Mouse (Mus musculus): ENCODE results near the gene Ccdc43. TPM values are rescaled to one million over a fixed set of nuclear protein-coding genes. Genes with fewer than 3 reads are reported as not detected.

Gene Ccdc43
- polyA plus RNA-seq, 1 experiment = 23.9 TPM

DNA sequence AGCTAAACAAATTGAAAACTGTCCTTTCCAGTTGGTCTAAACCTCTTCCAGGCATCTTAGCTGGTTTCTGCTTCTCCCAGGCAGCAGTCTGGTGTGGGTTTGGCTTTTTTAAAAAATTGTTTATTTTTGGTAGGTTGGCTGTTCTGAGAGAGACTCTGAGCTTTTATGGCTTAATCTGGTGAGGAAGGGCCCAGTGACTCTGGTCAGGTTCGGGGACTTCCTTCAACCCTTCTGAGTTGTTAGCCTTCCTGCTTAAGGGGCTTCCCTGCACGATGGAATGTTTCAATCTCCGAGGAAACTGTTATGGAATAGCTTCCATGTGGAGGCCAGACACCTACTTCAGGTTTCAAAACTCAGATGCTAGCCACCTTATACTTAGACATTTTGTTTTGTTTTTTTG lies 34.2 kb downstream of the Ccdc43 start, which contains the start of gene Meioc:
Gene Meioc (plus strand): TSS at position 301 of the 400 bp plus-strand sequence.
- no peak for DNase-seq (ENCODE audit: low read depth)
- TF ChIP-seq CTCF (IDR thresholded peaks at IDR 0.05; ENCODE audit: borderline replicate concordance, extremely low read depth, insufficient read depth, insufficient read length) = no peak

DNA sequence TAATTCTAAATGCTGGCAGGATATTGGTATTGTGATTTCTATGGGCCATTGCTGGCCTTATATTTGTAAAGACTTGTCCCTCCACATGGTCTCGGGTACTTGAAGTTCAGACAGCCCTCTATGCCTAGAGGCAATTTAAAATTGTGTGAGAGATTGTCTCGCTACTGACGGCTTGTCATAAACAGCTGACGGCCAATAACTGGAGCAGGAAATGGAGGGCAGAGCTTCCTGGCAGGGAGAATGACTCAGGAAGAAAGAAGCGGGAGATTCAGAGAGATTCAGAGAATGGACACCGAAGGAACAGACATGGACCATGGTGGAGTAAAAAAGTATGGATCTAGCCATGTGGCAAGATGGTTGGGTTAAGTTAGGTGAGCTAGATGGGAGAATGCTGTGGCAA lies 40.7 kb downstream of the Ccdc43 start:
- DNase-seq (ENCODE audit: low read depth) = no peak
- TF ChIP-seq CTCF (IDR thresholded peaks at IDR 0.05; ENCODE audit: borderline replicate concordance, extremely low read depth, insufficient read depth, insufficient read length) (no peak), POLR2A (IDR thresholded peaks at IDR 0.05; ENCODE audit: borderline replicate concordance, extremely low read depth, insufficient read depth, insufficient read length, poor library complexity, severe bottlenecking) (no peak)

DNA sequence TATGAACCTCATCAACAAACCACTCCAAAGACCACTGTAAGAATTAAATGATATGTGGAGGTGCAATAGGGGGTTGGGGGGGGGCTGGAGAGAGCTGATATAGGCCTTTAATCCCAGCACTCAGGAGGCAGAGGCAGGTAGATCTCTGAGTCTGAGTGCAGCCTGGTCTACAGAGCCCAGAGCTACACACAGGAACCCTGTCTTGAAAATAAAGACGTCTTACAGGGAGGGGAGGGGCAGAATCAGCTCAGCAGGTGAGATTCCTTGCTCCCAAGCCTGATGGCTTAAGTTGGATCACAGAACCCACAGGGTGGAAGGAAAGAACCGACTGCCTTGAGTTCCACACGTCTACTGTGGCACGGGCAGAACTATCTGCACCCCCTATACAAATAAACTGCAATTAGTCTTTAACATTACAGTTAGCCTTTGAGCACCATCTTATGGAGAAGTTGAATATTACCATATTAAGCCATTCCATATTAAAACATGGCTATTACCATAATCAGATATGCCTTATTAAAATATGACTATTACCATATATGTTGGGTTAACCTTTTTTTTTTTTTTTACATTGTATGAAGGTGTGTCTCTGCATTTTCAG lies 41.2 kb downstream of the Ccdc43 start:
- TF ChIP-seq POLR2A (IDR thresholded peaks at IDR 0.05; ENCODE audit: borderline replicate concordance, extremely low read depth, insufficient read depth, insufficient read length, poor library complexity, severe bottlenecking) = no peak
- TF ChIP-seq CTCF (IDR thresholded peaks at IDR 0.05; ENCODE audit: borderline replicate concordance, extremely low read depth, insufficient read depth, insufficient read length) = no peak; the same call in 1 of the 2 replicates
- DNase-seq (ENCODE audit: low read depth) = peak; percentile 54

DNA sequence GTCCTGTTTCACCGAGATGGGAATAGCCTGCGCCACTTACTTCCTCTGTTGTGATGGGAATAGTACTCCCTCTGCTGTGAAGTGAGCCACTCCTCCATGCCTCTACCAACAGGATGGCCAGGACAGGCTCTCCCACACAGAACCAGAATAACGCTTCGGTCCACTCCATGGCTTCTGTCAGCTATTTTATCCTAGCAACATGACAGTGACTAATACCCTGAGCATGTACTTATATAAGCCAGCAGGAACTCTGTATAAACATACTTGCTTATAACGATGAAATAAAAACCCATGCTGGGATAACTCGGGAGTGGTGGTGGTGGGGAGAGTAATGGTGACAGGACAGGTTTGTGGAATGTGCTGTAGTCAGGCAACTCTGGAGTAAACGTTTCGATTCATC lies 41.7 kb downstream of the Ccdc43 start:
- DNase-seq (ENCODE audit: low read depth) = no peak
- no peak for TF ChIP-seq CTCF (IDR thresholded peaks at IDR 0.05; ENCODE audit: borderline replicate concordance, extremely low read depth, insufficient read depth, insufficient read length)
- no peak for TF ChIP-seq POLR2A (IDR thresholded peaks at IDR 0.05; ENCODE audit: borderline replicate concordance, extremely low read depth, insufficient read depth, insufficient read length, poor library complexity, severe bottlenecking)

DNA sequence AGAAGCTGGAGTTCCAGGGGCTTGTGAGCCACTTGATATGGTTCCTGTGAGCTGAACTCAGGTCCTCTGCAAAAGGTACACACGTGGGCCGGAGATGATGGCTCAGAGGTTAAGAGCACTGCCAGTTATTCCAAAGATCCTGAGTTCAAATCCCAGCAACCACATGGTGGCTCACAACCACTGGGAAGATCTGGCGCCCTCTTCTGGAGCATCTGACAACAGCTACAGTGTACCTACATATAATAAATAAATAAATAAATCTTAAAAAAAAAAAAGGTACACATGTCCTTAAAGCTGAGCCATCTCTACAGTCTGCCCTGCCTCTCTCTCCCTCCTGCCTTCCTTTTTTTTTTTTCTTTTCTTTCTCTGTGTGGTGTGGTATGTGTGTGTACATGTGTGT lies 44.7 kb downstream of the Ccdc43 start:
- DNase-seq (ENCODE audit: low read depth) = no peak
- no peak for TF ChIP-seq CTCF (IDR thresholded peaks at IDR 0.05; ENCODE audit: borderline replicate concordance, extremely low read depth, insufficient read depth, insufficient read length)
- no peak for TF ChIP-seq POLR2A (IDR thresholded peaks at IDR 0.05; ENCODE audit: borderline replicate concordance, extremely low read depth, insufficient read depth, insufficient read length, poor library complexity, severe bottlenecking)

DNA sequence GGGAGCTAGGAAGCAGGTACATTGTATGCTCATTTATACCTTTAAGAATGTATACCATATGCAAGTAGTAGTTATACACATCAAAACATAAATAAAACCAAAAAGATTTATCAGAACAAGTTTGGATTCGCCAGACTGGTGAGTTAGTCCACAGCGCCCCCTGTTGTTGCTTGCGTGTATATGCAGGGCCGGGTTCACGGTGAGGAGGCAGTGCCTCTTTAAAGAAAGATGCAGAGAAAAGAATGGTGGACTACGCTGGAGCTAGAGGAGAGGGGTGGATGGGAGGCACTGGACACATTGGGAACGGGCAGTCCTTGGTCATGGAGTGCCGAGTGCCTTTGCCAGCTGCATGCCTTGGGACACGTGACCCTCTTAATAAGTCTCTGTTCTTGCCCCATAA lies 46.2 kb downstream of the Ccdc43 start:
- TF ChIP-seq CTCF (IDR thresholded peaks at IDR 0.05; ENCODE audit: borderline replicate concordance, extremely low read depth, insufficient read depth, insufficient read length) = peak; percentile 94
- TF ChIP-seq POLR2A (IDR thresholded peaks at IDR 0.05; ENCODE audit: borderline replicate concordance, extremely low read depth, insufficient read depth, insufficient read length, poor library complexity, severe bottlenecking) = no peak
- DNase-seq (ENCODE audit: low read depth) = peak; percentile 83

DNA sequence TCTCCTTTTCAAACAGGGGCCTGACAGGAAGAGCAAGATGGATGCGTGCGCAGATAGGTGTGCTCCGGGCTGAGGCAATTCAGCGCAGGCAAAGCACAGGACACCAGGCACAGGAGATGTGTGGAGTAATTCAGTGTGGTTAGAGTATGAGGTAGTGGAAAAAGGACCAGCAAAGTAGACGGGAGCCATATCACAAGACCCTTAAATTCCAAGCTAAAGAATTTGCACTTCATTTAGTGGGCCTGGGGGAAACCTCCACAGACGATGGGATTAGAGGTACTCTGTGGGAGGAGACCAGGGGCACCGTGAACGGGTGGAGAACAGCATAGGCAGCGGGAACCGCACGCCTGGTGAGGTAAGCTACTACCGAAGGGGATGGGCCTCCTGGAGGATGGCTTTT lies 49.7 kb downstream of the Ccdc43 start:
- no peak for DNase-seq (ENCODE audit: low read depth)
- TF ChIP-seq CTCF (IDR thresholded peaks at IDR 0.05; ENCODE audit: borderline replicate concordance, extremely low read depth, insufficient read depth, insufficient read length) (no peak), POLR2A (IDR thresholded peaks at IDR 0.05; ENCODE audit: borderline replicate concordance, extremely low read depth, insufficient read depth, insufficient read length, poor library complexity, severe bottlenecking) (no peak)

DNA sequence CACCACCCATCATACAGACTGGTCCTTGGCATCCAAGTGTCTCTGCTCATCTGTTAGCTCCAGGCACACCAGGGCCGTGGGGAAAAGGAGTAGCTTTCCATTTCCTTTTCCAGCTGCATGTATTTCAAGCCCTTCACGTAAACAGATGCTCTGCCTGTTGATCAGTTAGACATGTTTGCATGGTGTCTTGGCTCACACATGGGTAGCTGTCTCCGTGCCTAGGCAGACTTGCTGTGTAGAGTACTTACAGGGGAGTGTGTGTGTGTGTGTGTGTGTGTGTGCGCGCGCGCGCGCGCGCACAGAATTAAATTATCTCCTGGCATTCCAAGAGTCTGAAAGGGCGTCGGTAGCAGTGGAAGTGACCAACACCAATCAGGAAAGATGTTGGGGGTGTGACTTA lies 51.4 kb downstream of the Ccdc43 start:
- DNase-seq (ENCODE audit: low read depth) = no peak
- TF ChIP-seq POLR2A (IDR thresholded peaks at IDR 0.05; ENCODE audit: borderline replicate concordance, extremely low read depth, insufficient read depth, insufficient read length, poor library complexity, severe bottlenecking) (no peak), CTCF (IDR thresholded peaks at IDR 0.05; ENCODE audit: borderline replicate concordance, extremely low read depth, insufficient read depth, insufficient read length) (no peak)

DNA sequence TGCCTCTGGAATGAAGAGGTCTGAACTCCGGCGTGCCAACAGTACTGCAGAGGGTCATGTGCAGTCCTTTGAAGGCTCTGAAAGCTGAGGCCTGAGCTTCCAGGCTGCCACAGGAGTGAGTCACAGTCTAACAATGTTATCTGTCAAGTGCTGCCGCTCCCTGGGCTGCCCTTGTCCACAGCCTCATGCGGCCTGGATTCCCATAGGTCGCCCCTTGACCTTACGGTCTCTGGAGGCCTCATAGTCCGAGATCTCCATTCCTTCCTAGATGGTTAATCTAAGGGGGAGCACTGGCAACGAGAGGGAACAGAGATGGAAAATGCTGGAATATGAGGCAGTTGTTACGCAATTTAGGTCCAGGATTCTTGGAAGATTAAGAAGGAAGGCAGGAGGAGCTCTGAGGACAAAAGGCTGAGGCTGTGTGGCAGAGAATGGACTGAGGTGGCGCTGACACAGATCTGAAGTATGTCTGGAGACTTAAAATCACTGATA lies 53.6 kb downstream of the Ccdc43 start:
- no peak for DNase-seq (ENCODE audit: low read depth)
- TF ChIP-seq CTCF (IDR thresholded peaks at IDR 0.05; ENCODE audit: borderline replicate concordance, extremely low read depth, insufficient read depth, insufficient read length) = no peak
- no peak for TF ChIP-seq POLR2A (IDR thresholded peaks at IDR 0.05; ENCODE audit: borderline replicate concordance, extremely low read depth, insufficient read depth, insufficient read length, poor library complexity, severe bottlenecking)

DNA sequence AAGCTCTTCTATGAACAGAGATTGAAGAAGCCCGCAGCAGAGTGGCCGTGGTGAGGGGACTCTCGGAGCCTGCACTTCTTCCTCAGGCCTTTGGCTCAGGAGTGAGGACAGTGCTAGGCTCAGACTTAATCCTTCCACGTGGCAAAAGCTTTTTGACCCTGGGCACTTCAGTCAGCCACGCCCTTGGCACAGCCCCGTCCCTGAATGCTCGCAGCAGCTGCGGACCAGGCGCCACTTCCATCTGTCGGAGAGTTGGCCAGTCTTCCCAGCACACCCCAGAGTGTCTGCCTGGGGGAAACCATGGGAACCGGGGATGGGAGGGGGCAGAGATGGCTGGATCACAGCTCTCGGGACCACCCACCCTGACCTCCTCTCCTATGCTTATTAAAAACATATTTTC lies 60.7 kb downstream of the Ccdc43 start:
- peak; percentile 55 for DNase-seq (ENCODE audit: low read depth)
- no peak for TF ChIP-seq POLR2A (IDR thresholded peaks at IDR 0.05; ENCODE audit: borderline replicate concordance, extremely low read depth, insufficient read depth, insufficient read length, poor library complexity, severe bottlenecking)
- no peak for TF ChIP-seq CTCF (IDR thresholded peaks at IDR 0.05; ENCODE audit: borderline replicate concordance, extremely low read depth, insufficient read depth, insufficient read length)

Other genes with a start within 250 kb of the Ccdc43 start
- gene Itga2b, start 227.7 kb downstream of the Ccdc43 start, polyA plus RNA-seq (2012; rRNA removed) = 4.8 and 5.3 TPM in 2 replicates
- gene Gpatch8, start 141.4 kb downstream of the Ccdc43 start, polyA plus RNA-seq (2012; rRNA removed) = 46.1 and 58.4 TPM in 2 replicates
- 3.6 and 4.6 TPM in 2 replicates for gene Gm11627, start 118.3 kb downstream of the Ccdc43 start, polyA plus RNA-seq (2012; rRNA removed)
- 35.6 and 59.4 TPM in 2 replicates for gene Fzd2, start 93.4 kb downstream of the Ccdc43 start, polyA plus RNA-seq (2012; rRNA removed)
- 0.03 and 0.11 TPM in 2 replicates for gene Meioc, start 34.1 kb downstream of the Ccdc43 start, polyA plus RNA-seq (2012; rRNA removed)
- gene Adam11, start 63.7 kb upstream of the Ccdc43 start, polyA plus RNA-seq (2012; rRNA removed) = 48.4 and 64.1 TPM in 2 replicates
- 52.2 and 61.0 TPM in 2 replicates for gene Gjc1, start 121.9 kb upstream of the Ccdc43 start, polyA plus RNA-seq (2012; rRNA removed)
- gene Higd1b, start 138.1 kb upstream of the Ccdc43 start, polyA plus RNA-seq (2012; rRNA removed) = 4.3 and 4.9 TPM in 2 replicates
- 114 and 117 TPM in 2 replicates for gene Eftud2, start 183.2 kb upstream of the Ccdc43 start, polyA plus RNA-seq (2012; rRNA removed)
- gene Ccdc103, start 183.4 kb upstream of the Ccdc43 start, polyA plus RNA-seq (2012; rRNA removed) = 1.1 and 1.3 TPM in 2 replicates
- gene Fam187a, start 187.4 kb upstream of the Ccdc43 start, polyA plus RNA-seq (2012; rRNA removed) = 0.09 and 0.12 TPM in 2 replicates
- 0.26 and 0.29 TPM in 2 replicates for gene Gfap, start 203.1 kb upstream of the Ccdc43 start, polyA plus RNA-seq (2012; rRNA removed)
- gene Kif18b, start 227.3 kb upstream of the Ccdc43 start, polyA plus RNA-seq (2012; rRNA removed) = 9.3 and 15.9 TPM in 2 replicates
- gene C1ql1, start 248.9 kb upstream of the Ccdc43 start, polyA plus RNA-seq (2012; rRNA removed) = 12.2 and 19.0 TPM in 2 replicates